Mouse (Mus musculus) urinary bladder, postnatal 10 days (tissue): Measurements from ENCODE around the gene Hmga1.

Source experiments
- DNase-seq: peaks from one replicate; pipeline ENCODE4 v3.0.0; 2022; ENCODE audit warnings: low spot score

Gene Hmga1

DNA sequence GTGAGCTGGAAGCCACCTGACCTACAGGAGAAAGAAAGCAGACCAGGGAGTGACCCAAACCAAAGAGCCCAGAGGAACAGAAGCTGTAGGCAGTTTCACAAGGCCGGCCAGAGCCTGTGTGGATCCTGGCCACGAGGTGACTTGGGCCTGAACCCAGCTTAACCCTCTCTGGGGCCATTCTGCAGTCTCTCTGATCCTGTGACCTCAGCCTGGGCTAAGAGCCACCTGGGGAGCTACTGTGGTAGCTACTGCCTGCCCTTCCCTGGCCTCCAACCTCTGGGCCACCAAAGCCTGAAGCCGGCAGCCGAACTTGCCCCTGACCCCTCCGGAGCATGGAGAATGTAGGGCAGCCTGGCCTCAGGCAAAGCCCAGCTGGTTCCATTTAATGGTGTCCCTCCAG, 27.5 kb upstream of the Hmga1 start:
- DNase-seq = no peak

DNA sequence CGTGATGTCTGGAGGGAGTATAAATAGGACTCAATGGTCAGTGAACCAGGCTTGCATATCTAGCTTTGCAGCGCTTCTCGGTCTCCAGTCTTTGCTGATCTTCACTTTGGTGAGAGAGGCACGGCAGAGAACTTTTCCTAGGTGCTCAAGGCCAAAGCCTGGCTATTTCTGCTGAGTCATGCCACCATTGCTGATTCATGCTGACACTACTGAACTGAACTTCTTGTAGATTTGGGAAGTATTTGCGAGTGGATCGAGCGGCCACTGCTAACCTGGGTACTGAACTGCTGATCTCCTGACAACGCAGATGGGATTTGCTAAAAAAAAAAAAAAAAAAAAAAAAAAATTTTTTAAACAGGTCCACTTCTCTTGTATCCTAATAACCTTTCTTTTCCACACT, 24.2 kb upstream of the Hmga1 start:
- no peak for DNase-seq

DNA sequence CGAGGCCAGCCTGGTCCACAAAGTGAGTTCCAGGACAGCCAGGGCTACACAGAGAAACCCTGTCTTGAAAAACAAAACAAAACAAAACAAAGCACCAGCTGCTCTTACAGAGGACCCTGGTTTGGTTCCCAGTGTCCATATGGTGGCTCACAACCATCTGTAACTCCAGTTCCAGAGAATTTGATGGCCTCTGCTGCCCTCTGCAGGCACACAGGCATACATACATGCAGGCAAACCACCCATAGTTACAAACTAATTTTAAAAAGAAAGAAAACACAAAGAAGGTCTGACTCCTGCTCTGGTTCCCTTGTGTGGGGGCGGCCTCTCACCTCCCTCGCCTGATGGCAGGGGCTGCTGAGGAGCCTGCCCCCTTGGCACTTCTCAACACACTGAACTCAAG, 22.9 kb upstream of the Hmga1 start:
- DNase-seq = no peak

DNA sequence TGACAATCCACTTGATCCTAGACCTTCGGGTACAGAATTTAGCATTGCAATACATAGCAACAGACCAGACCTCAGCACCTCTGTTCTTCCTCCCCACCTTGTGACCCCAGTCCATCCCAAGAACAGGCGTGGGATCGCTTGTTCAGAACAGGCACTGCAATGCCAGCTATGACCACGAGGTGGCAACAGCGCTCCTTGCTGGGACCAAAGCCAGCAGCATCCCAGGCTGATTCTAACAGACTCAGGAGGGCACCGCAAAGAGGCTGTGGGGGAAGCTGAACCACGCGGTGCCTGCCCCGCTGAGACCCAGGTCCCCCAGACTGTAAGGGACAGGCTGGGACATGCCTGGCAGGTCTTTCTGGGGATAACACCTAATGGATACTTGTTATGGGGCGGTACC, 21.6 kb upstream of the Hmga1 start:
- DNase-seq = peak; percentile 75

DNA sequence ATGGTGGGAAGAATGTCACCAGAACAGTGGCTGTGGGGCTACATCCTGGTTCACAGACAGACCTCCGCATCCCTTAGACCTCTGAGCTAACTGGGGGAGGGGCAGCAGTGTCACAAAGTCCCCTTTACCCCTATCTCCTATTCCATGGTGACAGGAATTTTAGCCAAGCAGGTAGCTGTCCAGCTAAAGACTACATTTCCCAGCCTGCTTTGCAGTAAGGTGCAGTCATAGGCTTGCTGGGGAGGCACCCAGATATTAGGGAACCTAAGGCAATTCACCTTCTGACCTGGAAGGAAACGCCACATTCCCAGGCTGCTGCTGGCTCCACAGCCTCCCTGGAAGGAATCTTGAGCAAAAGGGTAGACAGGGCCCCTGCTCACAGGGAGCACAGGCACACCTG, 15.0 kb upstream of the Hmga1 start:
- DNase-seq = no peak

DNA sequence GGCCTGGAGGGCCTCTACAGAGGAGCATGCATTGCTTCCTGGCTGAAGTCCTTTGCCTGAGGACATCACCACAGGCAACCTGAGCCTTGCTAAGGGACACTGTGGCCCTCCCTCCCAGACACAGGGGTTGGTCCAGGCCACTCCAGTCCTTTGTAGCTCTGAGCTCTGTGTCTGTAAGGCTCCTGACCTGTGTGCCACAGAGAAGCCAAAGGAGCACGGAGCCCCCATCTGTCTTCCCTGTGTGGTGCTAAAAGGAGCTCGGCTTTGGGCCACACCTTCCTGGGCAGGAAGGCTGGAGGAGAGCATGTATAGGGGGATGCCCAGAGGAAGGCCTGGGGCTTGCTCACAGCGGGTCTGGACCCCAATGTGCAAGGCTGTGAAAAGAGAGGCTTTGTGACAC, 14.3 kb upstream of the Hmga1 start:
- DNase-seq = no peak

DNA sequence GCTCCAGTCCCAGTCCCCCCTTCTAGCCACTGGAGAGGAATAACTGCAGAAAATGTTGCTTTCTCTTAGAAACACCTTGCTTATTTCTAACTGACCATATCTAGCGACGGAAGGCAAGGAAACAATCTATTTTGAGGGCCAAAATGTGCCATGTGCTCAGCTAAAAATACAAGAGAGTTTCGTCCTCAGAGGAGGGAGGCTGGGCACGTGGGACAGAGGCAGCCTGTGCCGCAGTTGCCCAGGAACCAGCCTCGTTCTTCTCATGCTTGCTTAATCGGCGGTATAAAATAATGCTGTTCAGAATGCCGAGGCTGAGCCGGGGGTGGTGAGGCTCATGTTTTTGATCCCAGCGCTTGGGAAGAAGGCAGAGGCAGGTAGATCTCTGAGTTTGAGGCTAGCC, 11.7 kb upstream of the Hmga1 start:
- DNase-seq = no peak

DNA sequence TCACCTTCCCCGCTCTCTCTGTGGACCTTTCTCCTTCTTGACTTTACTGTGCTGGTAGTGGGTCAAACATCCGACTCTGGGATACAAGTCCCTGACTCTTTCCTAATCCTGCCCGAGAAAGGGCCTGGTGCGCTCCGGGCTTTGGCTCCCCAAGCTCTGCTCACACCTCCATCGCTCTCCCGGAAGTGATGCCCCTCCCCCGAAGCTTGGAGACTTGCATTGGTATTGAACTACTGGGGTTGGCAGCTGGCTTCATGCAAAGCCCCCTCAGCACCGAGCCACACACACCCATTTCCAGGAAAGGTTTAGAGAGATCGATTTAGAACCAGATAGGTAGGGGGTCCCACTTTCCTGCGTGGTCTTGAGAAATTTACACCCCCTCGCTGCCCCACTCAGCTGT, 10.3 kb upstream of the Hmga1 start:
- no peak for DNase-seq

DNA sequence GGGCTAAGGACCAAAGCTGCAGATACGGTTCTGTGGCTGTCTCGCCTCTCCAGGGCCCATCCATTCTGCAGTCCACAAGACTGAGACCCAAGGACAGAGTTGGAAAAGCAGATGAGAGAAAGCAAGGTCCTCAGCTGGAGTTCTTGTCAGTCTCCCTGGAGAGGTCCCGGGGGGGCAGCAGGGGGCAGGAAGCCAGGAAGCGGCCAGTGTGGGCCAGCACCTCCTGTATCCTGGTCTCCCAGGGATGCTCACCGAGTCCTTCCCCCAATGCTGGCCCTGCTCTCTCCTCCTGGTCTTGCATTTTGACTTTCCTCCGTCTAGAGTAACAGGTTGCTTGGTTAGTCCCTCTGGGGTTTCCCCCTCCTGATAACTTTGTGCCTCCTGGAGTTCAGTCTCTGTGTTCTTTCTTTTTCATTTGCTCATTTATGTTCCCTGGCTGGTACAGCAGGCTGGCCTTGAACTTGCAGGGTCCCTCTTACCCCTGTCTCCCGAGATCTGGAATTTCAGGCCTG, 9.7 kb upstream of the Hmga1 start:
- no peak for DNase-seq

DNA sequence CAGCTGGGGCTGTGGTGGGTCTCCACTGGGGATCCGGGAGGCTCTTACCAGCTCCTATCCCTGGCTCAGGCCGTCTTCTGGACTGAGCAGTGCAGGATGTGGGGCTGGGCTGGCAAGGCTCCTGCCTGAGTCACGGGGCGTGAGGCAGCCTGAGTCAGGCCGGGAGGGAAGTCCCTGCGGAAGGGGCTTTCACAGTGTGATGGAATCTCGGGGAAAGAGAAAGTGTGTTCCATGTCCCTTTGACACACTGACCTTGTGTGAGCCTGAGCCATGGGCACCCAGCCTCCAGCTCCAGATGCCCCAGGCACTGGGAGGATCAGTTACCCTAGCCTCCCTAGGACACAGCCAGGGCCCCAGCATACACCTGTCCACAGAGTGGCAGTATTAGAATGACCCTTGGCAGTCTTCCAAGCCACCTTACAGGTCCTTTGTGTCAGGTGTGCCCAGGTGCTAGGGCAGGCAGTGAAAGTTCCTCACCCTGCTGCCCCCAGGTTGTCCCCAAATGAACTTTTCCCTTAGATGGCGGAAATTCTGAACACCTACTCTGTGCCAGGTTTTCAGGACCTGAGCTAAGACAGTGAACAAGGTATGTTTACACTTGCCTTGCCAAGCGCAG, 8.9 kb upstream of the Hmga1 start:
- no peak for DNase-seq

DNA sequence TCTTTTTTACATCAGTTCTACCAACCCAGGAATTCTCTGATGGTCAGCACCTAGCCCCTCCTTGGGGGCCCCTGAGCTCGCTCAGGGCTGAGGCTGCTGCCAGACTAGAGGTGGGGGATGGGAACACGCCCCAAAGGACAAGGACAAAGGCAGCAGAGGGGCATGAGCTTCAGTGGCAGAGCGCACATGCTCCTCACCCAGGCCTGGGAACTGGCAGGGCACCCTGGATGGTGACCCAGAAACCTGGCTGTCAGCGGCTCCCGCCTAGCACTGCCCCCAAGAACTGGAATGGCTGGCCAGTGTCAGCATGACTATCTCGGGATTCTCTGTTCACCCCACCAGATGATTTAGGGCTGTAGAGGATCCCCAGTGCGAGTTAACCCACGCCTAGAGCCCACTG, 7.1 kb upstream of the Hmga1 start:
- DNase-seq = no peak

DNA sequence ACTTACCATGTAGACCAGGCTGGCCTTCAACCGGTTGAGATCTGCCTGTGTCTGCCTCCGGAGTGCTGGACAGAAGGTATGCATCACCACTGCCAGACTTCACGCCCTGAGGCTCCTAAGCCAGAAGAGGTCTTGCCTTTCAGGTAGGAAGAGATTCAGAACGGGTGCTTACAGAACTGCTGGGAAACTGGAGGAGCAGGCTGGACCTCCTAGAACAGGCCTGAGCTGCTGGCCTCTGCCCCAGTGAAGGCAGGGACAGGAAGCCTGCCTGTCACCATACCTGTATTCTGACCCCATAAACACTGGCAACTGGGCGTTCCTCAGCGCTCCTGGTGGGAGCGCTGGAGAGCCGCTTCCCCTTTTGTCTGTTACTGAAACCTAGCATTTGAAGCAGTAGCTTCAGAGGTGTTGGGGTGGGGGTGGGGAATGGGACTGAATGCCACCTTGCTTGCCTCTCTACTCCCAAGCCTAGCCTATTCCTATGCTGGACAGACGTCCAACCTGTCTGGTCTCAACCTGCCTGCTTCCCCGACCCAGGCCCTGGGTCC, 4.8 kb upstream of the Hmga1 start:
- DNase-seq = no peak

DNA sequence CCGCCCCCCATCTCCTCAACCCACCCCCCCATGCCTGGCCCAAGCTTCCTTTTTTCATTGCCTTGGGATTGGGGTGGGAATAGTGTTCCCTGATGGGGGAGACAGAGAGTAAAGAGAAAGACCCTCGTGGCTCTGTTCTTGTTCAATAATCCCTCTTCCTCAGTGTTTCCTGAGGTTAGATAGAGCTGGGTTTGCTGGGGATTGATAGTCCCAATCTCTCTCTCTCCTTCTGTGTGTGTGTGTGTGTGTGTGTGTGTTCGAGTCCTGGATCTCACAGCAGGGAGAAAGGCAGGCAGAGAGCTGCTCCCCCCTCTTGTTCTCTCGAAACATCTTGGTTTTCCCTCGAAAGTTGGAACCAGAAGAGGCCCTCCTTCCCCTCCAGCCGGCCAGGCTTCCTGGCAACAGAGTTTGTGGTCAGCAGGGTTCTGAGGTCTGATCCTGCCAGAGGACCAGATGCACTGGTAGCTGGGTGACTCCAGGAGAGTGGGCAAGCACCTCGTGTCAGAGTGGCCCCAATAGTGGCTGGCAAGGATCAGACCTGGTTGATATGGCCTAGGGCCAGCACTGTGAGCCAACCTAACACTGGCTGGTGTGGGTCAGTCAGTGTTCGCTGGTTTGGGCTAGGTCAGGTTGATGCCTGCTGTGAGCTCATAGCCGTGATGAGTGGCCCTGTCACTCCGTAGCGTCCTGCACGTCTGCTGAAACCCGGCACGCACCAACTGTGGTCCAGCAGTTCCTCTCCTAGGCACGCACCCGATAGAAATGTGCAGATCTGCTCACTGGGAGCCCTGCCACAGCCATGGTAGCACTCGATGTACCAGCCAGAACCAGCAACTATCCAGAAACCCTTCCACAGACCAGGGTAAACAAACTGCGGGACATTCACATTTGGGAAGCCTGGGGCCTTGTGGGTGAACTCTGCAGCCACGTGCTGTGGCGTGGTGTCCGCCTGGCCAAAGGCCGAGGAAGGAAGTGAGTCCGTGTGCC, 3.8 kb upstream of the Hmga1 start:
- DNase-seq = no peak

DNA sequence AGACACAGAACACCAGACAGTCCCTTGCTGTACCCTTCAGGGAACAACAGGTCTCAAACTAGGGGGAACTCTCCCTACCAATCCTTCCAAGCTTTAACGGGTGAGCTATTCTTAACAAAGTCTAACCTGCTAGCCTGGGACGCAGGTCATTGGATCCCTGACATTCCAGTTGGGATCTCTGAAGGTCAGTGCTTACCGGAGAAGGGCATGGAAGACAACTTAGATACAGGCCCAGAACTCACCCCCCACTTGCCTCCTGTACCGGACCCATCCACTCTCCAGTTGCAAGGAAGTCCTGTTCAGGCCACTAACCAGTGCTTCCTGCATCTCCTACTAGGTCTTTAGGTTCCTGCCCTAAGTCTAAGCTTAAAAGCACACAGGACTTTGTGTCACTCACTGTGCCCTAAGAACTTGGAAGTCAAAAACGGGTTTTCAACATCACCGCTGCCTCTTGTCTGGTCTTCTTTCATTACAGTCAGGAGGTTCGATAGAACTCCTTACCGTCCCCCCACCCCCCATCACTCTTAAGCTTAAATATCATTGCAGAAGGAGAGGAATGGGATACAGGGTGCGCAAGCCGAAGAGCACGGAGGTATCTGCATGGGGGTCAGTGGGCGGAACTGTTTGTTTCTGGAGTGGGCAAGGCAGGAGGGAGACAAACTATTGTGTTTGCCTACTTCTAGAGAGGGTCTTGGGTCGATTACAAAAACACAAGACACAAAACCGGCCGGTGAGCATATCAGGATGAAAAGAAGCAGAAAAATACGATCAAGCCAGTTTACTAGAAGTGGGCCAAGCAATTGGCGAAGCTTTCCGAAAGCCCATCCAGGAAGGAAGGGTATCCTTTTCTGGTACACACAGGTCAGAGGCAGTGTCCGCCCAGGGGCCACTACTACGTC, 2.0 kb upstream of the Hmga1 start:
- DNase-seq = no peak

DNA sequence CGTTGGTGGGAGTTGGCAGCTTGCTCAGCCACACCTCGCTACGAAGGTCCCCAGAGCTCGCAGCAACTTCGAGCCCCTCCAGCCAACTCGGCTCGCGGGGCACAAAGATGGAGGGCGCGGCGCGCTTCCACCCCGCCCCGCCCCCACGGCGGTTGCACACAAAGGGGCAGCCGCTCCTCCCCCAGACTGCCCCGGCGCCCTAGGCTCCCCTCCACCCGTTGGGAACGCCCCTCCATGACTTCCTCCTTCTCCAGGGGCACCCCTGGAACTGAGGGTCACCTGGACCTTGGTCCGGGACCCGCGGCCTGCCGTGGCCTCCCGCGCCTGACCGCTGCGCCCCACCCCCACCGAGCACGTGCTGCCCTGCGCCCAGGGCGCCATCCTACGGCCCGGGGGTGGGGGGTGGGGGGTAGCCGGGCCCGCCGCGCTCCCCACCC, 1.2 kb upstream of the Hmga1 start:
- DNase-seq = no peak

DNA sequence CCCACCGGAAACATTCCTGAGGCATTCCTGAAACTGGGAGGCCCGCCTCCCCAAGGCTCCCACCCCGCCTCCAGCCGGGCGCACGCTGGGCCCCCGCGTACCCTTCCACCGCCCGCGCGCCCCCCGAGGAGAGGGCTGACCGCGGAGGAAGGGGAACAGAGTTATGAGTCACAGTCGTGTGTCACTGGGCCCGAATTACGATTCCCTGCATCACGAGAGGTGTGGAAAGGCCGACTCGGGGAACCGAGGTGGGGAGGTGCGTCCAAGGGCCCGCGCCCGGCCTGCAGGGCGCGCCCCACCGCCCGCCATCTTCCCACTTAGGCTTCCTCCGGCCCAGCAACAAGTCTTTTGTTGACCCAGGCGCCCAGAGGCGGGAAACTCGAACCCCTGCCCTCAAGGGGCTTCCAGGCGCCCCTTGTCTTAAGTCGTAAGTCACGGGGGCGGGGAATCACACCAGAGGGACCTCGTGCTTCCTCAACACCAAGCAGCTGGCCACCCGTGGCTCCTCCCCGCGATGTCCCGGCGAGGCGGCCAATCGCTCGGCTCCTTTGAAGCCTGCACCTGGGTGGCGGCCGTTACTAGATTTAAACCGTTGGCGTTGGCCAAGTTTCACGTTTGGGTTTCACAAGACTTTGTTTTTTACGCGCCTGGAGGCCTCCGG, 655 bp upstream of the Hmga1 start:
- no peak for DNase-seq

DNA sequence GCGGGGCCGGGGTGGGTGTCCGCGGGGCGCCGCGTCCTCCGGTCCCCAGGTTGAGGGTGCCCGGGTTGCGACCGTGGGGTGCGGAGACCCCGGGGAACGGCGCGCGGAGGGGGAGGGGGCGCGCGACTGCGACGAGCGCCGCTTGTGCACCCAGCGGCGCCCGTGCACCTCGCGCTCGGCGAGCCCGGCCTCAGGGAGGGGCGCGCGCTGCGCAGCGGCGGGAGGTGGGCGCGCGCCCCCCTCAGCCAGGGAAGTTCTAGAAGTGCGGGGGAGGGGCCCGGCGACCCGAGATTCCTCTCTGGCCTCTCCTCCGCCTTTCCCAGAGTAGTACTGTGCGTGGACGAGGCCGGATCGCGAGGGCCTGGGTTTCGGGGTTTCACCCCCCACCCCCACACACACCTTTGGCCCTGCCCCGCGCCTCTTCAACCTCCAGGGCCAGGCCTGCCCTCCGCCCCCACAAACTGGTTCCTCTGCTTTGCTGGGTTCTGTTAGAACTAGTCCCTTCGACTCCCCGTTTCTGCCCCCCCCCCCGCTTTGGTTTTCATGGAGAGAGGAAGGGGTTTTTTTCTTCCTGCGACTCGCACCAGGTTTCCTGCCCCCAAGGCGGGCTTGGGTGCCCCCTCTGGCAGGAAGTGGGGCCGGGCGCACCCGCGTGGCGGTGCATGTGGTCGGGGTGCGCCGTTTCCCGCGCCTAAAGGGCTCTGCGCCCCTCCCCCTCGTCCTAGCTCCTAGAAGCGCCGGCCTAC, 1.1 kb downstream of the Hmga1 start:
- DNase-seq = no peak

DNA sequence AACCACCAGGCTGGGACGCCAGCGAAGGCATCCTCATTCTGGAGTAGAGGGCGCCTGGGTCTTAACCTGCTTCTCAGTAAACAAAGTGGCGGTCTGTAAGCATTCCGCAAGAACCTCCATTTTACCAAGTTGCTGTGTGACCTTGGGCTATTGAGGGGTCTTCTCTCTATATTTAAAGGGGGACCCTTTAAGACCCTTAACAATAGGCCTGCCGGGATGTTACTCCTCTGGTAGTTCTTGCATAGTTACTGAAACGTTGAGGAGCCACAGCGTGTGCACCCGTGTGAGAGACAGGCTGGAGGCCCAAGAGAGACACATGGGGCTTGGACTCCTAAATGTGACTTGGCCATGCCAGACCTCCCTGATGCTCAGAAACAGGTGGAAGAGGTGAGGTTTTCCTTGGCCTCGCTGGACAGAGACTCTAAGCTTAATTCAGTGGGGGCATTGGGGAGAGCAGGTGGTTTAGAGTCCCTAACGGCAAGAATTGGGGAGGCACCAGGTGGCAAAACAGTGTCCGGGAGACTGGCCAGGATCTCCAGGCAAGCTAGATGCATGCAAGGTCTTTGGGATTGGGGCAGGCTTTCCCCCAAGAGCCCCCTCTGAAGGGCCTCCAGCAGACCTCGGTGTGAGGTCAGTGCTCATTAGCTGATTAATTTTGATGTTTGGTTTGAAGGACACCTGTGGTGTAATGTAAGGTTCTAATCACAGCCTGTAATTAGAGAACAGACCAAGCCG, 1.8 kb downstream of the Hmga1 start:
- no peak for DNase-seq

DNA sequence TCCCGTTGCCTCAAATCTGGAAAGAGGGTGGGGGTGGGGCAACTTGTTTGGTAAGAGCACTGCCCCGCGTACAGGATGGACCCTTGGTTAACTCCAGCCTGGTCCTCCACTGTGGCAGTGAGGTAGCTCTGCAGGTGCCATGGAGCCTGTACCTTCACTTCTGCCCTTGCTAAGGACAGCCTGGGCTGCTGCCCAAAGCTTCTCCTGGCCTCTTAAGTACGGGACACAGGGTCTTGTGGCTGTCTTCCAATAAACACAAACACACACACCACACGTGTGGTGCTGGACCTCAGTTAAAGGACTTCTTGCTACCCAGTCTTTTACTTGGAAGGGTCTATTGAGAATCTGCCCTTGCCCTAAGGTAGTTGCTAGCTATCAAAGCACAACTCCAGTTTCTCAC, 2.5 kb downstream of the Hmga1 start:
- no peak for DNase-seq

DNA sequence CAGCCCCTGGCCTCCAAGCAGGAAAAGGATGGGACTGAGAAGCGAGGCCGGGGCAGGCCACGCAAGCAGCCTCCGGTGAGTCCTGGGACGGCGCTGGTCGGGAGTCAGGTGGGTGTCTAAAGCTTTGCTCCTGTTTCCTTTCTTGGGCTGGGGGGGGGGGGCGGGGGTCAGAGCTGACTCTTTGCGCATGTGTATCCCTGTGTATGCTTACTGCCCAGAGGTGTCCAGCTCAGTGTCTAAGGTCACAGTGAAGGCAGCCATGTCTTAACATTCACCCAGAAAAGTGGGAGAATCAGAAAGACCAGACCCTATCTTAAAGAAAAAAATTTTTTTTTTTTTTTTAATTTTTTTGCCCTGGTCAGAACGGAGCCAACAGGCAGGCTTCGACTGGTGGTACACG, 3.3 kb downstream of the Hmga1 start:
- DNase-seq = no peak
